Mouse (Mus musculus): ENCODE measurements at regions not wholly inside any gene's neighbourhood (a gene's known extent, or its start where the extent isn't known, plus 50 kb on each side); places are given as distances from the start of the nearest gene placed in this dataset.

DNA sequence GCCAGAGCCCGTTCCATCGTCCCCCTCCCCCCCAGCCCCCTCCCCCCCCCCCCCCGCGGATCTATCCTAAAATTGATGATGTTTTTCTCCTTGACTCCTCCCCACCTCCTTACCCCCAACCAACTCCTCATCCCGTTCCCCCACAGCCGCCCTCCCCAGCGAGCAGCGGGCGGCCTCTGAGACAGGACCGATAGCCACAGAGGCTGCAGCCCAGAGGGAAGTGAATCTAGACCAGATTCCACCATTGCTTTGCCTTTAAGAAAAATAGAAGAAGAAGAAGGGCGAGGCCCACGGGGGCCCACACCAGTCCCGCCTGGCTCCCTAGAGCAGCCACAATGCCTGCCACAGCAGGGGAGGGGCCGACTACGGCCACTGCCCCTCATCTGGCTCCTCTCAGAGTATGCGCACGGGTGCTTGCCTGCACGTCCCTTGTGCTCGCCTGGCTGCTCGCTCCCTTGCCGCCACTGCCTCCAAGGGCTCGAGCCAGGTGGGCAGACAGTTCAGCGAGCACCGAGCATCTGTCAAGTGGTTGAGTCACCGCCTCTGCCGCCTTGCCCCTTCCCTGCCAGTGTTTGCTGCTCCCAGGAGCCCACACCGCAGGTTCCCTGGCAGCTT, 134.6 kb upstream of the Samt2 start:
- no peak for TF ChIP-seq CTCF (IDR thresholded peaks at IDR 0.05; ENCODE audit: low read depth, low read length)
- no peak for TF ChIP-seq POLR2A (IDR thresholded peaks at IDR 0.05; ENCODE audit: insufficient read depth, low read length)
